Mouse (Mus musculus) stomach, postnatal 0 days (tissue): ENCODE measurements around the gene Sgip1.

Experiments
- CTCF ChIP-seq: IDR thresholded peaks from 2 replicates; pipeline ENCODE4 v1.5.1; 2016; ENCODE audit warnings: antibody characterized with exemption, low read depth, mild to moderate bottlenecking, moderate library complexity
- EP300 ChIP-seq: optimal IDR thresholded peaks from 2 replicates; pipeline ENCODE3; 2016; ENCODE audit warnings: antibody characterized with exemption

DNA sequence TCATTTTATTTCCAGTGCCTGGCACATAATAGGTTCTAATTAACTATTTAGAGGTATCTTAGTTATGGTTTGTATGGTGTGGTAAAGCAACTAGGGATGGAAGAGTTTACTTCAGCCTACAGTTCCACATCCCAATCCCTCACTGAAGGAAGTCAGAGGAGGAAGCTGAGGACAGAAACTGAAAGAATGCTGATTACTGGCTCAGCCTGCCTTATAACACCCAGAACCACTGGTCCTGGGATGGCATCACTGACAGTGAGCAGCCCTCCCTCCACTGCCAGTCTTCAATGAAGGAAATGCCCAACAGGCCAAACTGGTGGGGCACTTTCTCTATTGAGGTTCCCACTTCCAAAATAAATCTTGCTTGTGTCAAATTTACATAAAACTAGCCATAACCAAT is 67.2 kb downstream of the Sgip1 start:
- no peak for TF ChIP-seq CTCF
- TF ChIP-seq EP300, result no peak
